8 mouse cellular contexts compared by ENCODE assay signal in genomic region chr6:140819451-140819878, GRCm38 (mm10).
DNase-seq lines count a peak whose midpoint lies in the region; ATAC-seq lines count a peak whose summit lies in the region.

No protein-coding gene starts in this region.

- no peaks in the 10 kb centered on the region for H3K36me3 ChIP-seq in kidney, embryonic 14.5 days (ENCODE audit: control insufficient read depth, insufficient read depth, low read length)
- no peaks in the 10 kb centered on the region for H3K36me3 ChIP-seq in hindbrain, embryonic 11.5 days (ENCODE audit: control insufficient read depth, insufficient read depth, low read length)

- DNase-seq in layer of hippocampus, adult 9-11 months, result peak; percentile 5
- DNase-seq in layer of hippocampus, postnatal 36 days, result no peak
- DNase-seq in T-cell, adult 2 months (ENCODE audit: low spot score), result peak; percentile 73
- peak; percentile 28 to 43 for DNase-seq in spleen, postnatal 36 days (ENCODE audit: low spot score in 2 of 2)
- no peak for DNase-seq in gastrocnemius, postnatal 36 days
- DNase-seq in hindbrain, embryonic 11.5 days (ENCODE audit: low spot score), result no peak
- DNase-seq in cerebellum, postnatal 36 days, result no peak

- intact Hi-C loops in gastrocnemius, postnatal 36 days (cut with DNase I), result no loop called here

- no peaks in the 10 kb centered on the region for H3K9me3 ChIP-seq in kidney, embryonic 14.5 days (ENCODE audit: control insufficient read depth, low read length)
- H3K9me3 ChIP-seq in hindbrain, embryonic 11.5 days (ENCODE audit: control insufficient read depth, low read length), result no peaks in the 10 kb centered on the region

- no peak overlapping the region for H3K27ac ChIP-seq in kidney, embryonic 14.5 days (ENCODE audit: low read depth, low read length)
- H3K27ac ChIP-seq in hindbrain, embryonic 11.5 days (ENCODE audit: low read depth, low read length), result no peak overlapping the region

- ATAC-seq in kidney, embryonic 14.5 days (ENCODE audit: low FRiP score, low TSS enrichment), result peak; percentile 52
- no peak for ATAC-seq in hindbrain, embryonic 11.5 days (ENCODE audit: low FRiP score)

- no peak overlapping the region for H3K9ac ChIP-seq in kidney, embryonic 14.5 days (ENCODE audit: low read depth, low read length)
- H3K9ac ChIP-seq in hindbrain, embryonic 11.5 days (ENCODE audit: low read depth, low read length), result no peak overlapping the region

- no peak overlapping the region for H3K4me2 ChIP-seq in kidney, embryonic 14.5 days (replicated peaks; ENCODE audit: low read depth, low read length)
- no peak overlapping the region for H3K4me2 ChIP-seq in hindbrain, embryonic 11.5 days (replicated peaks; ENCODE audit: low read depth, low read length)

- H3K27me3 ChIP-seq in kidney, embryonic 14.5 days (ENCODE audit: control insufficient read depth, insufficient read depth, low read length), result no peaks in the 10 kb centered on the region
- H3K27me3 ChIP-seq in hindbrain, embryonic 11.5 days (ENCODE audit: control insufficient read depth, insufficient read depth, low read length), result no peaks in the 10 kb centered on the region

- no peaks in the 10 kb centered on the region for H3K4me1 ChIP-seq in kidney, embryonic 14.5 days (ENCODE audit: control insufficient read depth, insufficient read depth, low read length)
- H3K4me1 ChIP-seq in hindbrain, embryonic 11.5 days (replicated peaks; ENCODE audit: control insufficient read depth, insufficient read depth, low read length), result no peaks in the 10 kb centered on the region

- 61% methylated on average over 8 of the region's 8 CpGs for WGBS in kidney, embryonic 14.5 days
- WGBS in hindbrain, embryonic 11.5 days, result 85% methylated on average over 8 of the region's 8 CpGs

- no peak overlapping the region for H3K4me3 ChIP-seq in kidney, embryonic 14.5 days (ENCODE audit: low read length)
- no peak overlapping the region for H3K4me3 ChIP-seq in hindbrain, embryonic 11.5 days (ENCODE audit: low read depth, low read length)

Comparison
In these comparisons a context has a peak if more than half of its experiments do, and no peak if none do; other contexts are left out.
1. DNase-seq: peak in layer of hippocampus, adult 9-11 months (single experiment), T-cell, adult 2 months (single experiment) and spleen, postnatal 36 days (2 of 2); none in layer of hippocampus, postnatal 36 days (0 of 2), gastrocnemius, postnatal 36 days (0 of 2), hindbrain, embryonic 11.5 days (single experiment) and cerebellum, postnatal 36 days (0 of 2).